Mouse (Mus musculus): ENCODE data around the gene Pglyrp2. TPM values are rescaled to one million over a fixed set of nuclear protein-coding genes. Genes with fewer than 3 reads are reported as not detected.
A peak's percentile ranks its signal among the peaks of the same experiment; 100 is the strongest.

Gene Pglyrp2
- not detected for total RNA-seq (2021)

DNA sequence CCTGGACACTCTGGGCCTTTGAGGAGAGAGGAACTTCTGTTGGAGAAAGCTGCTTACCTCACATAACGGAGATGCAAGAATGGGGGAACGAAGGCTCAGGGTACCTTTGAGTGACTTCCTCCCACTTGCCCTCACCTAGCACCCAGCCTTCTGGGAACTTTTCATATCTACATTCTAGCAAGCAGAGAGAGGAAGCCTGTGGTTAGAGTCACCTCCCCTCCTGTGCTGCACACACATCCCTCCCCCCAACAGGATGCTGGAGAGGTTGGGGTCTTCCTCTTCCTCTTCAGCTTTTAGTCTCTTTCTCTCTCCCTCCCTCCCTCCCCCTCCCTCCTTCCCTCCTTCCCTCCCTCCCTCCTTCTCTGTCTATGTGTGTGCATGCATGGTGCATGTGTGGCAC is at the start of gene Pglyrp2:
TSS of gene Pglyrp2 (minus strand) at position 134 of the 400 bp plus-strand sequence.
- no peak for DNase-seq
- intact Hi-C loops (cut with DNase I): no loop called here

DNA sequence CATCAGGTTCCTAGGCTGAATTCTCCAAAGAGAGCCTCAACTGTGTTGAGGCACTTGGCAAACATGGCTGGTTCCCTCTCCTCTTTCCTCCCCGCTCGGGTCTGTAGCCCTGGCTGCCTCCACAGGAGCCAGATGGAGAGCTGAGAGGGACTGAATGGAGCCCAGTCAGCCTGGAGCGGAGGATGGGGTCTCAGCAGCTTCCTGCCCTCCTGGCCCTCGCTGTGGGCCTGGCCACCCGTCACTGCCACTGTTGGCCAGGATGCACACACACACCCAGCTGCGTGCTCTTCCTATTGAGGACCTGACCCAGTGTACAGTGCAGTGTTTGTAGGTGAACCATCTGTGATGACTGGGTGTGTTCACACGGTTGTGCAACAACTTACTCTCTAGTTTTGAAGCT is 48.2 kb upstream of the Pglyrp2 start:
- intact Hi-C loops (cut with DNase I): no loop called here

DNA sequence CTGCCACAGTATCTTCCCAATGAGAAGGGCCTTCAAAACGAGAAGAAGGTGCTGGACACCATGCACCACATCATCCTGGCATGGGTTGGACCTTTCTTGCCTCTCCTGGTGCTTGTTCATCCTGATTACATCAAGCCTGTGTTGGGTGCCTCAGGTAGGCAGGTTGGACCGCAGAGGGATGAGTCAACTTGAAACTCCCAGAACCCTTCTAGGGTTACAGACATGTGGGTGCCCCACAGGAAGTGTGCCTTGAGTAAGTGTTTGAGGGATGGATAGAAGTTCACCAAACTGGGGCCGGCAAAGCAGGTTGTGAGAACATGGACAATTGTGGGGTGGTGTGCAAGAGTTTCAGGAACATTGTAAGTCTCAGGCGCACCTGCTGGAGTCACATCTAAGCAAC is 46.8 kb upstream of the Pglyrp2 start:
- intact Hi-C loops (cut with DNase I): no loop called here
- DNase-seq: no peak

More for the DNA sequence above, 48.2 kb upstream of the Pglyrp2 start:
- peak; percentile 15 for DNase-seq

DNA sequence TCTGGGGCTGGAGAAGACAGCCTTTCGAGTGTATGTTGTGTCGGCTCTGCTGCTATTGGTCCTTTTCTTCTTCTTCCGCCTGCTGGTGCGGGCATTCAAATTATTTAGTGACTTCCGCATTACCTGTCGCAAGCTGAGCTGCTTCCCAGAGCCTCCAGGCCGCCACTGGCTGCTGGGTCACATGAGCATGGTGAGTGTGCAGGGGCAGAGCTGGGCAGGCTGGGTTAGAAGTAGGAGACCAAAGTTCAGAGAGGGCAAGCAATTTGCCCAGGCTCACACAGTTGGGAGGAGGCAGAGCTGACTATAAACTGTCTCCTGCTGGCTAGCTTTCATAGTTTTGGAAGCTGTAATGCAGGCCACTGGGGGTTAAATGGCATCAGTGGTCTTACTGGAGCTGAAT is 44.5 kb upstream of the Pglyrp2 start:
- no peak for DNase-seq
- intact Hi-C loops (cut with DNase I): no loop called here

DNA sequence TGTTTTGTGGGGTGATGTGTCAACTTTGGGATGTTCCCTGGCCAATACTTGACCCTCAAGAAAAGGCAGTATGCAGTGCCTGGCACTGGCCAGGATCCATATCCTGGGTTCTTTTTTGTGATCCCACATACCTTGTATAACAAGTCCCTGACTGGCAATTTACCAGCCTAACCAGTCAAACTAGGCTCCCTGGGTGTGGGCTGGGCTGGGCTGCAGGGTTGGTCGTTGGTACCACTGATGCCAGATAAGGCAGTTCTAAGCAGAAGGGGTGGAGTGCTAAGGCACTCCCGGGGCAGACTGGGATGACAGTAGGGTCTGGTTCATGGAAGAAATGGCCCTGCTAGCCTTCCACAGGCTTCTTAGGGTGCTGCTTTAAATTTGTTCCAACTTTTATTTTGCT is 31.0 kb upstream of the Pglyrp2 start:
- intact Hi-C loops (cut with DNase I): no loop called here
- no peak for DNase-seq

DNA sequence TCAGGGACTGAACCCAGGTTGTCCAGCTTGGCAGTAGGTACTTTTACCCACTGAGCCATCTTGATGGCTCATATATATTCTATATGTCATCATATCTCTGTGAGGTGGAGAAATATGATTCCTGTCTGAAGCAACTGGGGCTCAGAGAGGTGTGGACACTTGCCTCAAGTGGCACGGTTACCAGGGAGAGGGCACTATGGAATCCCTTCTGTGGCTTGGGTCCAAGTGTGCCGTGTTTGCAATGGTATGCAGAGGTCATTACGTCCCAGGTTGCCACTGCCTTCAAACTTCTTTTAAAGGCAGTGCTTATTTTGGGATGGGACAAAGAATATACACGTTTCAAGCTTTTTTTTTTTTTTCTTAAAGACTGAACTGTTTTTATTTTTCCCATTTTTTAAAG is 30.2 kb upstream of the Pglyrp2 start:
- intact Hi-C loops (cut with DNase I): no loop called here
- DNase-seq: no peak

DNA sequence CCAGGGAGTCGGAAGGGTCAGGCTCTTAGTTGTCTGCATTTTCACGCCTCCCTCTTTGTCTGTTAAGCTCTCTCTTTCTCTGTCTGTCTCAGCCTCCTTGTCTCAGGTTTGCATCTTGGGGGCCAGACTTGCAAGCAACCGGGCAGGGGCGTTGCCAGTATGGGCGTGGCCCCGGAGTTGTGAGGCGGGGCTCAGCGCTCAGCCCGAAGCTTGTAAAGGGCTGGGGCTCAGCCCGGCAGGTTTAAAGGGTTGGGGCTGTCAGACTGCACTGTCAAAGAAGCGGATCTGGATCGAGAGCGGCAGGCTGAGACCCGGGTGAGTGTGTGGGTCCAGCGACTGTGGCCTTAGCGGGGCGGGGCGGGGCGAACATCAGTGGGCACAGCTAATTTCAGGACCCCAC is 28.5 kb upstream of the Pglyrp2 start, which contains the start of gene Cyp4f39:
TSS of gene Cyp4f39 (plus strand) at position 242 of the 400 bp plus-strand sequence.
- intact Hi-C loops (cut with DNase I): no loop called here
- DNase-seq: peak; percentile 13

DNA sequence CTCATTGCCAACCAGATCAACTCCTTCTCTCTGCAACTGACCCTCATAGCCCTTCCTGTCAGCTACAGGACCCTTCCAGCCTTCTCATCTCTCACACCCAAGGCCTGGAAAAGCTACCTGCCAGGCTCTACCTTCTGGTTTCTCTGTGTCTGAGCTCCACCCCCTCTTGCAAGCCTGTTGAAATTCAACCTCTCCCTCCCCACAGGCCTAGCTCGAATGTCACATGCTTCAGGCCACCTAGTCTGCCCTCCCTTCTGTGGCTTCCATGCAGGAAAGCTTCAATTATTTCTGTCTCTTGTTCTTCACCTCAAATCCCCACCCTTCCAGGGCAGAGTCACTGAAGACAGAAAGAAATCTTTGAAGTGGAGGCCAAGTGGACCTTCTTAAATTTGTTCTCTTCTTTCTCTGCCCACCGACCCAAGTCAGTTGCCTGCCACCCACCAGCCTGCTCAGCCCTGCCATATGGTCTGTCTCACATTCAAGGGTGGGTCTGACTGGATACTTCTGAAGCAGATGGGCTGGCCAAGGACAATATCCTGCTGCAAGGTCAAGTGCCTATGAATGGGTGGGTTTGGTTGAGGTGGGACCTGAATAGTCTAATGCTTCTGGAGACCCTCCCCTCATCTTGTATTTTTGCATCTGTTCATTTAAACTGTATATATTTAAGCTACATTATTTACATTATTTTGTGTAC is 27.0 kb upstream of the Pglyrp2 start:
- DNase-seq: no peak
- intact Hi-C loops (cut with DNase I): no loop called here

DNA sequence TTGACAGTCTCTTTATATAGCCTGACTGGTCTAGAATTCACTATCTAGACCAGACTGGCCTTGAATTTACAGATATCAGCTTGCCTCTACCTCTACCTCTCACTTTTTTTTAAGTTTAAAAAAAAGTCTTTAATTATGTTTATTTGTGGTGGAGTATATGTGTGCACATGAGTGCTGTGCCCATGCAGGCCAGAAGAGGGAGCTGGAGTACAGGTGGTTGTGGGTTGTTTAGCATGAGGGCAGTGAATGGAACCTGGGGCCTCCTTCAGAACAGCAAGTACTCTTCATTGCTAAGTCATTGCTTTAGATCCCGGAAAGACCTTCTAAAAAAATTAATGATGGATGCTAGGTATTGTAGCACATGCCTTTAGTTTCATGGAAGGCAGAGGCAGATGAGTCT is 25.1 kb upstream of the Pglyrp2 start:
- intact Hi-C loops (cut with DNase I): no loop called here
- DNase-seq: no peak

DNA sequence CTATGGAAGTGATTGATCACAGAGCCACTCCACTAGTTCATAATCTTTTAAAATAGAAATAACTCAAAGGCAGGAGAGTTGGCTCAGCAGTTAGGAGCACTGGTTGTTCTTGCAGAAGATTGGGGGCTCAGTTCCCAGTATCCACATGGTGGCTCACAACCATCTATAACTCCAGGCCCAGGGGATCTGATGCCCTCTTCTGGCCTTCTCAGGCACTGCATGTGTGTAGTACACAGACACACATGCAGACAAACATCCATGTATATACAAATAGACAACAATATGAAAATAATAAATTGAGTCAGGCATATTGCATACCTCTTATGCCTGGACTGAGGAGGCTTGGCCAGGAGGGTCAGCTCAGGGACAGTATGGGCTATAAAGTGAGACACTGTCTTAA is 23.2 kb upstream of the Pglyrp2 start:
- intact Hi-C loops (cut with DNase I): no loop called here
- no peak for DNase-seq

DNA sequence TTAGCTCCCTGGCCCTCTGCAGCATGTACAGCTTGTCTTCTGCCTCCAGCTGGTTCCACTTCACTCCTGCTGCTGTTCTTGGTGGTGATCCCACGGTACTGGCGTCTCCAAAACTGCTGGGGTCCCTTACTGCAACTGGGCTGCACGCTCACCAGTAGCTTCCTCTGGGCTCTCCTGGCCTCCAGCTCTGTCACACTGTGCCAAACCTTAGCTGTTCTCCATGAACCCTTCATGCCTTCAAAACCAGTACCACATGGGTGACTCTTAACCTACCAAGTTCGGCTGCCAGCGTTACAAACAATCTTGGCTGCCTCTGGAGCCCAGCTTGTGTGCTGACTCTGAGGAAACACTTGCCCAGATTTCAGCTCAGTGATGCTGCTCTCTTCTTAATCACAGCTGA is 21.0 kb upstream of the Pglyrp2 start:
- intact Hi-C loops (cut with DNase I): no loop called here
- peak; percentile 4 for DNase-seq

DNA sequence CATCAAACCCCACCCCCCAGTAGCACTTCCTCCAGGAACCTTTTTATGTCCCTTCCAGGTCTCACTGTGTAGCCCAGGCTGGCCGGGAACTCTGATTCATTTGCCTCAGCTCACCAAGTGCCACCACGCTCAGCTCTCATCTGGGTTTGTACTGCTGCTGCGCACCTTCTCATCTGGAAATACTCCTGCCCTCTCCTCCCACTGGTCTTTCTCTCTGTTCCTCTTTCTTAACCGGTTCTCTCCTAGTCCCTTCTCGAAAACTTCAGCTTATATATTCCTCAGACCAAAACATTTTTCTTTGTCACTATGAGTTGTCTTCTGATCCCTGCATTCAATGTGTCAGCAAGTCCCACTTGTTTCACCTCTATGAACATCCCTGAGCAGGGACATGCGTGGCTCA is 19.3 kb upstream of the Pglyrp2 start:
- no peak for DNase-seq
- intact Hi-C loops (cut with DNase I): no loop called here

DNA sequence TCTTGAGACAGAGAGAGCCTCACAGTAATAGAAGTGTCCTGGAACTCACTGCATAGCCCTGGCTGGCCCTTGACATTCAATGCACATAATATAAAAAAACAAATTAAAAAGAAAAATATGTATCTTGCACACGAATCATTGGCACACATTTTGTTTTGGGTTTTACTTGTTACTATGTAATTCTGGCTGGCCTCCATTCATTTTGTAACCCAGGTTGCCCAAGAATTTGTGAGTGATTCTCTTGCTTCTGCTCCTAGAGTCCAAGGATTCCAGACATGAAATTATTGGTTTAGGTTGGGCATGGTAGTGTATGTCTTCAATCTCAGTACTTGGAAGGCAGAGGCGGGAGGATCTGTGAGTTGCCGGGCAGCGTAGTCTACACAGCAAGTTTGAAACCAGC is 13.1 kb upstream of the Pglyrp2 start:
- DNase-seq: no peak
- intact Hi-C loops (cut with DNase I): no loop called here

DNA sequence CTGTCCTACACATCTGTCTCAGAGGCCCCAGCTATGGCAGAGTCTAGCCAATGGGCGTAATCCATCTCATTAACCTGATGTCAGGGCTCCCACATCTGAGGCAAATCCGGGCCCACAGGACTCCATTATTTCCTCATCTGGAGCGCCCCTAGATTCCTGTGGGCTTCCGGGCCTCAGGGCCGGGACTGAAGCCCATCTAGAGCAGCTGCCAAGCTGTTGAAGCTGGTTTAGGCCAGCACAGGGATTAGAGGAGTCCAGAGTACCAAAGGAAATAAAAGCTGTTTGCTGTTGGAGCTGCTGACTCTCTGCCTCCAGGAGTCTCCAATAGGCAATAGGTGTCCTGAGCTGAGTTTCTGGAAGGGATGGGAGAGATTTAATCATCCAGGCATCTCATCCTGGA is 11.2 kb upstream of the Pglyrp2 start:
- intact Hi-C loops (cut with DNase I): no loop called here
- no peak for DNase-seq

DNA sequence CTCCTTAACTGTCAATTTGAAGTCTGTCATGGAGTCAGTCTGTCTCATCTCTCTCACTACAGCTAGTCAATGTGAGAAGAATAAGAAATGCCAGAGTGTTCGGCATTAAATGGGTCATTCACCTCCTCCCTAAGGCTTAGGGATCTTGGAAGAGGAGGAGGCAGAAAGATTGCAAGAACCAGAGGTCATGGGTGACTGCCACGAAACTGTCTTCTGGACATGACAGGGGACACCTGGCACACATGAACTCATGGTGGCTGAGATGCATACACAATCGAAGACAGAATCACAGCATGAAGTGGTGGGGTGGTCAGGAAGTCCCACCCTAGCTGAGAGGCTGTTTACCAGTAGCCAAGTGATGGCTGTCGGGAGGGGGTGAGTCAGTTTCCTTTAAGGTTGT is 10.4 kb upstream of the Pglyrp2 start:
- intact Hi-C loops (cut with DNase I): loop anchor here (5.0 kb wide), 1 partner anchor 87 kb away; no protein-coding TSS in a partner anchor
- DNase-seq: no peak

DNA sequence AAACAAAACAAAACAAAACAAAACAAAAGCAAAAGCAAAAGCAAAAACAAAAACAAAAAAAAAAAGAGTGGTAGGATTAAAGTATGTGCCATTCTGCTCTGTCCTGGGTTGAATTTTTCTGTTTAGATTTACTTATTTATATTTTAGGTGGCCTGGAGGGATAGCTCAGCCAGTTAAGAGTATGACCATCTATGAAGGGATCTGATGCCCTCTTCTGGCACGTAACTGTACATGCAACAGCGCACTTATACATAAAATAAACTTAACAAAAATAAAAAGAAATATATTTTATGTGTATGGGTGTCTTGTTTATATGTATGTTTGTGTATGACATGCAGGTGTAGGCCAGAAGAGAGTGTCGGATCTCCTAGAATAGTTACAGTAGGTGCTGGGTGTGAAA is 8.0 kb upstream of the Pglyrp2 start:
- intact Hi-C loops (cut with DNase I): loop anchor here (5.0 kb wide), 1 partner anchor 85 kb away; no protein-coding TSS in a partner anchor
- DNase-seq: no peak

DNA sequence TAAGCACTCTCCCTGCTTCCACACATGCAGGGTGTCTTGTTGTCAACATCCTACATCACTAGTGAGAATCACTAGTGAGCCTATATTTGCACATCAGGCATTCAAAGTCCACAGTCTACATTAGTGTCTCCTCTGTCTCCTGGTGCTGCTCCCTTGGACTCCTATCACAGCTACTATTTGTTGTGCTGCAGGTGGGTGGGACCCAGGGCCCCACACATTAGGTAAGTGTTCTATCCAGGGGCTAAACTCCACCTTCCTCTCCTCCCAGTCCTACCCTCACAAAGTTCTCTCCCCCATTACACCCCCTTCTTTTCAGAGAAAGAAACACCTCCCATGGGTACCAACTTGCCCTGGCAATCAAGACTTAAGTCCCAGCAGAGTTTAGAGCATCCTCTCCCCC is 2.6 kb upstream of the Pglyrp2 start:
- intact Hi-C loops (cut with DNase I): no loop called here
- no peak for DNase-seq

DNA sequence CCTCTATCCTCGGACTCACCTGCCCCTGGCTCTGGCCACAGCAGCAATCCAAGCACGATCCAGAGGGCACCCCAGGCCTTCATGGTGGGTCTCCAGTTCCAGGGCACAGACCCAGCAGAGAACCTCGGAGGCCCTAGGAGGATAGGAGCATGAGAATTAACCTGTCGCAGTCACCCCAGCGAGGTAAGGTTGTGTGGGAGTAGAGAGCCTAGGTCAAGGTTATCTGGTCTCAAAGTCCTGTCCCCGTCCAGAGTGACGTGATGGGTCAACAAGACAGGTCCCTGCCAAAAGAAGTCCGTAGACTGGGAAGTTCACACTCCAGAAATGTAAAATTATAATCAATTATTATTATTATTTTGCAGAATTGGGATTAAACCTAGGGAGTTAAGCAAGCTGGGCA is 3.2 kb downstream of the Pglyrp2 start:
- no peak for DNase-seq

DNA sequence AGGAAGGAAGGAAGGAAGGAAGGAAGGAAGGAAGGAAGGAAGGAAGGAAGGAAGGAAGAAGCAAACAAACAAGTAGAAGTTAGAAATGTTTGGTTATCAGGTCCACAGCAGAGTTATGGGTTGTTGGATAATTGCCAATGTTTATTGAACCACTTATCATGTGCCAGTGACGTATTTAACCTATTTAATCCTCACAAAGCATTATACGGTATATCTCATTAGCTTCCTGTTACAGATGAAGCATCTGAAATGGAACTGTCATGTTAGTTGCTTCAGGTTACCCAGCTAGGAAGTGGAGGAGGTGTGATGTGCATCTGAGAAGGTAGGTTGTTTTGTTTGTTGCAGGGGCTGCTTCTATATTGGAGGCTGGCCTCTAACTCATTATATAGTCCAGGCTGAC is 4.0 kb downstream of the Pglyrp2 start:
- no peak for DNase-seq
- intact Hi-C loops (cut with DNase I): no loop called here

More for the DNA sequence above, 3.2 kb downstream of the Pglyrp2 start:
- intact Hi-C loops (cut with DNase I): no loop called here

DNA sequence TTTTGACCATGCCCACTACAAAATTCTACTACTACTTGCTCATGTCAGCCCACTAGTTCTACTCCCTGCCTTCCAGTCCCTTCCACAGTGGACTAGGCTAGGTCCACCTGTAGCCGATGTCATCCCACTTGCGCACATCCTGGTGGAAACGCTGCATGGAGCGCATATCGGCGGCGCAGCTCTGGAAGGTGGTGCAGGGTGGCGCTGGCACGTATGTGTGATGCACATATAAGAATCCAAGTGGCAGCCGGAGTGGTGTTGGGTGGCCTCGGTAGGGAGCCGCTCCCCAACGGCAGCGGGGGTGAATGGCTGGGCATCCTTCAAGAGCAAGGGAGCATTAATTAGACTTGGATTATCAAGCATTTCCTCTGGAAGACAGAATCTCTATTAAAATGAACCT is 7.2 kb downstream of the Pglyrp2 start:
- no peak for DNase-seq
- intact Hi-C loops (cut with DNase I): no loop called here

DNA sequence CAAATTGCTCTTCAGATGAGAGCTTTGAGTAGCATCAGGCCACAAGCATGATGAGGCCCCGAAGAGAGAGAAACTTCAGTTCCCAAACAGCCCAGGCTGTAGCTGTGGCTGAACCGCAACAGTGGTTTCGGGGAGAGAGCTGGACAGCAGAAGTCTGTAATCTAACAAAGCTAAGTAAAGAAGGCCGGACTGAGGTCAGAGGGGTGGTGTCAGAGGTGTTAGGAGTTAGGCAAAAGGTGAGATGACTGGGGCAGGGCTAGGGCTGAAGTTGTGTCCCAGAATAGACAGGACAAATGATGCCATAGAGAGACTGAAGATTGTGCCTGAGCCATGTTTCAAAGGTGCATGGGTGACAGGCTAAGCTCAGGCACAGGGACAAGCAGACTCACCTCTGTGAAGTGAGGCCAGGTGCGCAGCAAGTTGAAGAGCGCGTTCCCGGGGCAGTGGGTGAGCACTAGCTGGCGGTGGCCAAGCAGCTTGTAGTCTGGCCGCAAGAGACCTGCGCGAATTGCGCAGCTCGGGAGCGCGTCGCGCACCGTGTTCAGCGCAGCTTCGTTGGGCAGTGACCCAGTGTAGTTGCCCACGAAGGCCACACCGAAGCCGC is 8.4 kb downstream of the Pglyrp2 start:
- intact Hi-C loops (cut with DNase I): no loop called here
- DNase-seq: no peak

DNA sequence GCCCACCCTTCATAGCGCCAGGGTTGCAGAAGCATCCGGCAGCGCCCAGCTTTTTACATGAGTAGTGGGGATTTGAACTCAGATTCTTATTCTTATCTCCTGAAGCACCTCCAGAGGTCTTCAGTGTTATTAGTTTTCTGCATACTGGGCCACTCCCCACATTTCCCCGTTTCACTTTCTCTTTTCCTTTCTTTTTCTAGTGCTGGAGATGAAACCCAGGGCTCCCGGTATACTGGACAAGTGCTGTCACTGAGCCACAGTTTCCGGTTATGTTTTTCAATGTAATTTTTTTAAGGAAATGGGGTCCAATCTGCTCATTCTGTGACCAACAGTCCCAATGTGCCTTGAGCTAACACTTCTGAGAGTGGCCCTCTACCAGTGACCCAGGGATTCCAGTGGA is 12.1 kb downstream of the Pglyrp2 start:
- intact Hi-C loops (cut with DNase I): no loop called here
- no peak for DNase-seq

DNA sequence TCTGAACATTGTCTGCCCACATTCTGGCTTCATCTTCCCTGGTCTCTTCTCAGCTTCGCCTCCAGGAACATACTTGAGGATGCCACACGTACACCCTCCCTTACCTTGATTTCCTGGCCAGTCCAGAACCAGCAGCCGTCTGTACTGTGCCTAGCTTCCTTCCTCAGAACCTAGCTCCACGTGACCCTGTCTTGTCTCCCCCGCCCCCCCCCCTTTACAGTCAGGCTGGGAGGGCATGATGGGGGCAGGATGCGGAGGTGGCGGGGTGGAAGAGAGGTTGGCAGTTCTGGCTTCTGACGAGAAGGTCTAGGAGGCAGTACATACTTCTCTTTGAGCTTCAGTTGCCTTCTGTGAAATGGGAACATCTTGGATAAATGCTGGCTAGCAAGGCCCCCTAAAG is 20.6 kb downstream of the Pglyrp2 start, which contains the start of gene Rasal3:
TSS of gene Rasal3 (minus strand) at position 167 of the 400 bp plus-strand sequence.
- intact Hi-C loops (cut with DNase I): no loop called here
- no peak for DNase-seq
